Mouse (Mus musculus): ENCODE measurements around the gene Olfr291.

The Olfr291 gene

GRCm38 (mm10) chr7:84853253-84853652 is at the start of gene Olfr291:
TSS of gene Olfr291 (plus strand) at chr7:84853553.
- no peak for ATAC-seq (ENCODE audit: low TSS enrichment)

GRCm38 (mm10) chr7:84805224-84805623 is 48.1 kb upstream of the Olfr291 start:
- no peak; the same call in 1 of the 2 replicates for ATAC-seq (ENCODE audit: low TSS enrichment)

GRCm38 (mm10) chr7:84806159-84806558 is 47.2 kb upstream of the Olfr291 start:
- ATAC-seq (ENCODE audit: low TSS enrichment) = no peak

- no peak for ATAC-seq (ENCODE audit: low TSS enrichment)
Measured at GRCm38 (mm10) chr7:84884530-84884929, 31.2 kb downstream of the Olfr291 start.
